Mouse (Mus musculus) lung, embryonic 16.5 days (tissue): ENCODE results near the gene Vwa8. TPM values are rescaled to one million over a fixed set of nuclear protein-coding genes. Genes with fewer than 3 reads are reported as not detected.

Source experiments
- ATAC-seq: fragments of 200-750 bp; cut with Nextera tagmentation; 2 replicates; pipeline ENCODE4 v1.8.0; 2017; ENCODE audit warnings: low read depth, mild to moderate bottlenecking, moderate library complexity
- H3K27ac ChIP-seq: fragments of 300-500 bp; sonication (generic); 2 replicates; pipeline ENCODE4 v1.5.1; 2014; ENCODE audit warnings: mild to moderate bottlenecking, control low read depth, low read length
- H3K27me3 ChIP-seq: fragments of 300-500 bp; sonication (generic); 2 replicates; pipeline ENCODE4 v1.6.1; 2014; ENCODE audit warnings: low read depth, low read length, mixed read lengths; ENCODE audit not compliant: control insufficient read depth, insufficient read depth
- H3K36me3 ChIP-seq: fragments of 300-500 bp; sonication (generic); 2 replicates; pipeline ENCODE4 v1.6.1; 2014; ENCODE audit warnings: low read length; ENCODE audit not compliant: control insufficient read depth, insufficient read depth
- H3K4me1 ChIP-seq: fragments of 300-500 bp; sonication (generic); replicated peaks from 2 replicates; pipeline ENCODE4 v1.6.1; 2014; ENCODE audit warnings: low read length, mixed read lengths; ENCODE audit not compliant: control insufficient read depth, insufficient read depth
- H3K4me2 ChIP-seq: fragments of 300-500 bp; sonication (generic); 2 replicates; pipeline ENCODE4 v1.6.1; 2014; ENCODE audit warnings: low read depth, low read length, control low read depth
- H3K4me3 ChIP-seq: fragments of 300-500 bp; sonication (generic); 2 replicates; pipeline ENCODE4 v1.5.1; 2014; ENCODE audit warnings: mild to moderate bottlenecking, low read length, control low read depth
- H3K9ac ChIP-seq: fragments of 300-500 bp; sonication (generic); 2 replicates; pipeline ENCODE4 v1.6.1; 2014; ENCODE audit warnings: low read length, control low read depth
- H3K9me3 ChIP-seq: fragments of 300-500 bp; sonication (generic); 2 replicates; pipeline ENCODE4 v1.6.1; 2016; ENCODE audit warnings: low read length; ENCODE audit not compliant: control insufficient read depth
- WGBS: fragments of 180-500 bp; shearing (Covaris S2); extraction: QIAGEN DNeasy Blood & Tissue Kit; methylation state at CpG from one replicate; pipeline ENCODE4 v1.1.7; 2014; 5-methylcytosine and 5-hydroxymethylcytosine counted together
- polyA plus RNA-seq: library from polyadenylated mRNA; unstranded; fragments of >200 nt; fragmentation: Nextera tagmentation; extraction: Ambion mirVana; gene quantifications from 2 replicates; pipeline ENCODE4 v1.2.1, GENCODE M21; 2015

The Vwa8 gene
- polyA plus RNA-seq, 1 experiment from 2014 or later = 10.3 TPM

GRCm38 (mm10) chr14:78831158-78831557, 17.7 kb upstream of the Vwa8 start:
- Histone ChIP-seq H3K27me3 (no peaks in the 10 kb centered on the region), H3K36me3 (no peaks in the 10 kb centered on the region), H3K4me3 (no peak overlapping the region), H3K9me3 (no peaks in the 10 kb centered on the region), H3K9ac (no peak overlapping the region), H3K4me1 (no peaks in the 10 kb centered on the region), H3K27ac (no peak overlapping the region), H3K4me2 (no peak overlapping the region)
- no peak for ATAC-seq
- WGBS = 85% methylated on average over 4 of the region's 4 CpGs

GRCm38 (mm10) chr14:78847948-78848347, 904 bp upstream of the Vwa8 start:
- Histone ChIP-seq H3K36me3 (no peaks in the 10 kb centered on the region), H3K27ac (no peak overlapping the region; the same call in 1 of the 2 replicates), H3K4me1 (peaks cover 11% of the 10 kb centered on the region), H3K9ac (no peak overlapping the region), H3K27me3 (no peaks in the 10 kb centered on the region), H3K4me2 (peak overlapping the region; percentile 85), H3K9me3 (no peaks in the 10 kb centered on the region), H3K4me3 (no peak overlapping the region)
- ATAC-seq = no peak
- 75% methylated on average over 1 of the region's 1 CpGs for WGBS

DNA sequence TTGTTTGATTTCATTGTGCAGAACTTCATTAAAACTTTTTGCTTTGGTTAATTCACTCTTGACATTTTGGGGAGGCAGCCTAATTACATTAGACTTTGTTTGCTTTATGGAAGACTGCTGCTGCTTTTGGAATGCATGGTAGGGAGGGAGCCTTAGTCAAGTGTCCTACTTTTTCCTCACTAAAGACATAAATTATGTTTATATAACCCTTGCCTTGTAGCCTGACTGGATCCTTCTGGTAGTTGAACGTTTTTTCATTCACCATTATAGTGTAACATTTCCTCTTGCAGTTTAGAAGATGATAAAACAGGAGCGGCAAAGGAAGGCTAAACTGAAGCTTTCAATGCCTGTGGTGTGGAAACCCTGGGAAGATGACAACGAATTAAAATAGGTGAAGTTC, 375 bp upstream of the Vwa8 start:
- Histone ChIP-seq H3K9me3 (no peaks in the 10 kb centered on the region), H3K36me3 (no peaks in the 10 kb centered on the region), H3K4me1 (peaks cover 11% of the 10 kb centered on the region), H3K4me2 (peak overlapping the region; percentile 85), H3K4me3 (peak overlapping the region; percentile 96), H3K27ac (peak overlapping the region; percentile 94), H3K9ac (peak overlapping the region; percentile 98), H3K27me3 (no peaks in the 10 kb centered on the region)
- peak; percentile 55 for ATAC-seq
- 0% methylated on average over 3 of the region's 3 CpGs for WGBS

- Histone ChIP-seq H3K9me3 (no peaks in the 10 kb centered on the region), H3K36me3 (no peaks in the 10 kb centered on the region), H3K4me3 (peak overlapping the region; percentile 96), H3K27ac (no peak overlapping the region), H3K4me1 (peaks cover 11% of the 10 kb centered on the region), H3K4me2 (peak overlapping the region; percentile 85), H3K9ac (peak overlapping the region; percentile 98), H3K27me3 (no peaks in the 10 kb centered on the region)
- no peak for ATAC-seq
- 32% methylated on average over 5 of the region's 5 CpGs for WGBS
Measured at GRCm38 (mm10) chr14:78849961-78850578, 1.2 kb downstream of the Vwa8 start.

DNA sequence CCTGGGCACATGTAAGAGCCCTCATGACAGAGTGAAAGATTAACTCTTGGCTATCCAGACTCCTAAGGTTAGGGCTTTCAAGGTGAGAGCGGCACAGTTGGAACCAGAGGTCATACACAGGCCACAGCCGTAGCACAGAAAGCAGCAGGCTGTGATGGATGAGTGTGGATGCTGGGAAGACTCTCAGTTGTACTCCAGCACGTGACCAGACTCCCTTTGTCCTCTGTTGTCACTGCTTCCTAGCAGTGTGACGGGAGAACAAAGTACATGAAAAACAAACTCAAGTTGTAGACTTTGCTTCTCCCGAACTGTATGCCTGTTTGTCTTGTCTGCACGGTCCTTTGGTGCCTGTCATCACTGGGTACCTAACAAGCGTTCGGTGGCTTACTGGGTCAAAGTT, 1.8 kb downstream of the Vwa8 start:
- Histone ChIP-seq H3K36me3 (no peaks in the 10 kb centered on the region), H3K4me2 (peak overlapping the region; percentile 16; the same call in 1 of the 2 replicates), H3K27ac (no peak overlapping the region), H3K9ac (no peak overlapping the region), H3K27me3 (no peaks in the 10 kb centered on the region), H3K4me3 (no peak overlapping the region), H3K4me1 (peaks cover 11% of the 10 kb centered on the region), H3K9me3 (no peaks in the 10 kb centered on the region)
- no peak for ATAC-seq
- WGBS = 17% methylated on average over 8 of the region's 8 CpGs

DNA sequence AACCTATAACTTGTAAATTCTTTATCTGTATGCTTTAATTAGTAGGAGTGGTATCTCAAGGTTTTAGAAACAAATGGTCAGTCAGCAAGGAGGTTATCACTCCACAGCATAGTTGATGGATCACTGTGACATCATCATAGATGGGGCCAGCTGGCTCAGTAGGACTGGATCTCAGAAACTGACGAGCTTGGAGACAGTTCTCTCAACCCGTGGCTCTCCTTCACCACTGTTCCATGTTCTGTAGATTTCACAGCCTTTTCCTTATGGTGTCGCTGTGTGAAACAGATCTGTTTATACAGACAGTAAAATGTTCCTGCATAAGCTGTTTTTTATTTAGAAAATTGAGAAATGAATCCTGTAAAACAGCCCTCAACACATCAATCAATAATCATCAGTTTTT, 2.5 kb downstream of the Vwa8 start:
- H3K4me1 ChIP-seq = peaks cover 11% of the 10 kb centered on the region
- no peaks in the 10 kb centered on the region for H3K36me3 ChIP-seq
- no peak overlapping the region for H3K4me2 ChIP-seq
- 42% methylated on average over 3 of the region's 3 CpGs for WGBS
- H3K27ac ChIP-seq = no peak overlapping the region
- no peaks in the 10 kb centered on the region for H3K9me3 ChIP-seq
- H3K4me3 ChIP-seq = no peak overlapping the region
- no peak overlapping the region for H3K9ac ChIP-seq
- no peaks in the 10 kb centered on the region for H3K27me3 ChIP-seq
- no peak for ATAC-seq

- H3K9me3 ChIP-seq = no peaks in the 10 kb centered on the region
- H3K27ac ChIP-seq = no peak overlapping the region
- no peaks in the 10 kb centered on the region for H3K36me3 ChIP-seq
- WGBS = 73% methylated on average over 5 of the region's 5 CpGs
- H3K27me3 ChIP-seq = no peaks in the 10 kb centered on the region
- H3K4me2 ChIP-seq = no peak overlapping the region
- ATAC-seq = no peak
- peaks cover 11% of the 10 kb centered on the region for H3K4me1 ChIP-seq
- H3K4me3 ChIP-seq = no peak overlapping the region
- H3K9ac ChIP-seq = no peak overlapping the region
Measured at GRCm38 (mm10) chr14:78852401-78853246, 3.8 kb downstream of the Vwa8 start.

- no peak overlapping the region for H3K4me3 ChIP-seq
- no peak overlapping the region for H3K27ac ChIP-seq
- H3K36me3 ChIP-seq = no peaks in the 10 kb centered on the region
- no peak overlapping the region for H3K9ac ChIP-seq
- no peak for ATAC-seq
- H3K9me3 ChIP-seq = no peaks in the 10 kb centered on the region
- no peaks in the 10 kb centered on the region for H3K4me1 ChIP-seq
- WGBS = 92% methylated on average over 5 of the region's 5 CpGs
- no peaks in the 10 kb centered on the region for H3K27me3 ChIP-seq
- H3K4me2 ChIP-seq = no peak overlapping the region
Measured at GRCm38 (mm10) chr14:78861156-78861555, 12.3 kb downstream of the Vwa8 start.

- Histone ChIP-seq H3K9me3 (no peaks in the 10 kb centered on the region), H3K4me1 (no peaks in the 10 kb centered on the region), H3K36me3 (peaks cover 2% of the 10 kb centered on the region; the same call in 1 of the 2 replicates), H3K9ac (no peak overlapping the region), H3K4me3 (no peak overlapping the region), H3K27me3 (no peaks in the 10 kb centered on the region), H3K27ac (no peak overlapping the region), H3K4me2 (no peak overlapping the region)
- ATAC-seq = no peak
- 44% methylated on average over 2 of the region's 2 CpGs for WGBS
Measured at GRCm38 (mm10) chr14:78870036-78870435, 21.2 kb downstream of the Vwa8 start.
